Mouse (Mus musculus): ENCODE measurements around the gene Scgb2b7. TPM values are rescaled to one million over a fixed set of nuclear protein-coding genes. Genes with fewer than 3 reads are reported as not detected.
"Not testable (repeated sequence)": the region's sequence is repeated elsewhere in the genome, so short reads cannot be mapped to it uniquely, and the experiment has no call there.

Scgb2b7 gene
- total RNA-seq (2021), result not detected
- long read RNA-seq, experiment 1, result 0 reads
- long read RNA-seq, experiment 2, result 0 reads

GRCm38 (mm10) chr7:31705657-31706056 lies at the start of gene Scgb2b7:
Gene Scgb2b7, minus strand, starts transcription at chr7:31705757.
- not testable (repeated sequence) for DNase-seq

GRCm38 (mm10) chr7:31712365-31712764 lies 6.8 kb upstream of the Scgb2b7 start, which contains the start of gene Scgb1b7:
Gene Scgb1b7, plus strand, starts transcription at chr7:31712665.
- not testable (repeated sequence) for DNase-seq

Other genes with a start within 250 kb of the Scgb2b7 start
- gene Scgb1b7, start 6.9 kb upstream of the Scgb2b7 start, total RNA-seq (2021), result not detected

Data from adrenal gland, postnatal 10 days (tissue).